Mouse (Mus musculus) myocyte (in vitro differentiated cells): ENCODE results near the gene Dgke.
"Not testable (repeated sequence)": the region's sequence is repeated elsewhere in the genome, so short reads cannot be mapped to it uniquely, and the experiment has no call there.

Experiments
- CEBPB ChIP-seq: IDR thresholded peaks from 2 replicates; pipeline ENCODE4 v1.6.1; 2011; ENCODE audit warnings: mild to moderate bottlenecking, moderate library complexity; ENCODE audit not compliant: poor library complexity, insufficient read depth, severe bottlenecking
- E2F4 ChIP-seq: IDR thresholded peaks from one replicate; pipeline ENCODE4 v1.6.1; 2011; ENCODE audit warnings: mild to moderate bottlenecking, control low read depth, moderate library complexity; ENCODE audit not compliant: insufficient read depth
- MAX ChIP-seq: IDR thresholded peaks from one replicate; pipeline ENCODE4 v1.6.1; 2011; ENCODE audit warnings: low read depth, mild to moderate bottlenecking, control low read depth
- MYOD1 ChIP-seq, 3 experiments: IDR thresholded peaks; one replicate each; pipeline ENCODE4 v1.6.1; 2011; ENCODE audit warnings: control low read depth in 2 of 3, low read depth in 2 of 3, mild to moderate bottlenecking in 2 of 3, moderate library complexity in 1 of 3; ENCODE audit not compliant: insufficient read length in 2 of 3, control insufficient read depth in 1 of 3
- MYOG ChIP-seq, 3 experiments: IDR thresholded peaks; one replicate each; pipeline ENCODE4 v1.6.1; 2011; ENCODE audit warnings: control low read depth in 2 of 3, low read depth in 2 of 3, mild to moderate bottlenecking in 2 of 3; ENCODE audit not compliant: insufficient read length in 2 of 3, control insufficient read depth in 1 of 3, insufficient read depth in 1 of 3
- POLR2A ChIP-seq: IDR thresholded peaks from one replicate; pipeline ENCODE4 v1.6.1; 2011; ENCODE audit warnings: low read depth, mild to moderate bottlenecking, control low read depth, moderate library complexity; ENCODE audit not compliant: insufficient read length
- POLR2AphosphoS2 ChIP-seq: IDR thresholded peaks from one replicate; pipeline ENCODE4 v1.6.1; 2011; ENCODE audit warnings: low read depth, control low read depth; ENCODE audit not compliant: insufficient read length
- REST ChIP-seq: IDR thresholded peaks from one replicate; pipeline ENCODE4 v1.6.1; 2011; ENCODE audit warnings: mild to moderate bottlenecking, control low read depth, moderate library complexity; ENCODE audit not compliant: insufficient read depth, insufficient read length
- SRF ChIP-seq: IDR thresholded peaks from one replicate; pipeline ENCODE4 v1.6.1; 2011; ENCODE audit warnings: low read depth; ENCODE audit not compliant: control insufficient read depth, insufficient read length
- TCF12 ChIP-seq: IDR thresholded peaks from one replicate; pipeline ENCODE4 v1.6.1; 2011; ENCODE audit warnings: mild to moderate bottlenecking, control low read depth; ENCODE audit not compliant: poor library complexity, insufficient read depth, severe bottlenecking
- TCF3 ChIP-seq: IDR thresholded peaks from one replicate; pipeline ENCODE4 v1.6.1; 2011; ENCODE audit warnings: low read depth, control low read depth; ENCODE audit not compliant: insufficient read length
- USF1 ChIP-seq: IDR thresholded peaks from one replicate; pipeline ENCODE4 v1.6.1; 2011; ENCODE audit warnings: low read depth, mild to moderate bottlenecking, control low read depth, moderate library complexity

GRCm38 (mm10) chr11:89082691-89083090 is 16.0 kb upstream of the Dgke start:
- TF ChIP-seq USF1; POLR2A; POLR2AphosphoS2; MYOG (IDR thresholded peaks at IDR 0.05; ENCODE audit: control insufficient read depth in 1 of 3, insufficient read depth in 1 of 3, insufficient read length in 2 of 3, low read depth in 2 of 3); REST; MAX; TCF12; CEBPB; E2F4; MYOD1 (IDR thresholded peaks at IDR 0.05; ENCODE audit: control insufficient read depth in 1 of 3, insufficient read length in 2 of 3, low read depth in 2 of 3); SRF; TCF3: not testable (repeated sequence)
